Mouse (Mus musculus) liver, adult 2 months (tissue): ENCODE data around the gene Mgat4a.

Source experiments
- CTCF ChIP-seq: fragments of 200-500 bp; IDR thresholded peaks from 2 replicates; pipeline ENCODE4 v1.5.1; 2011; ENCODE audit warnings: low read depth, low read length, control low read depth
- POLR2A ChIP-seq: fragments of 200-500 bp; IDR thresholded peaks from 2 replicates; pipeline ENCODE4 v1.6.1; 2011; ENCODE audit warnings: low read length, control low read depth; ENCODE audit not compliant: insufficient read depth; ENCODE audit errors: extremely low read depth

GRCm38 (mm10) chr1:37471179-37472148 is 69.4 kb downstream of the Mgat4a start:
- no peak for TF ChIP-seq POLR2A
- TF ChIP-seq CTCF: no peak
